Mouse (Mus musculus) lung, adult 2 months (tissue): Measurements from ENCODE around the gene Arpc1b. TPM values are rescaled to one million over a fixed set of nuclear protein-coding genes. Genes with fewer than 3 reads are reported as not detected.
"Not testable (repeated sequence)": the region's sequence is repeated elsewhere in the genome, so short reads cannot be mapped to it uniquely, and the experiment has no call there.

Experiments
- DNase-seq: peaks from one replicate; pipeline ENCODE4 v3.0.0; 2022
- H3K4me1 ChIP-seq: fragments of 200-500 bp; 2 replicates; pipeline ENCODE4 v1.6.1; 2011; ENCODE audit warnings: low read length; ENCODE audit not compliant: control insufficient read depth, insufficient read depth
- H3K4me3 ChIP-seq: fragments of 200-500 bp; replicated peaks from 2 replicates; pipeline ENCODE3; 2011; ENCODE audit warnings: low read depth, mild to moderate bottlenecking, control low read depth, low read length; ENCODE audit errors: extremely low read depth
- CTCF ChIP-seq: fragments of 200-500 bp; IDR thresholded peaks from 2 replicates; pipeline ENCODE4 v1.5.1; 2011; ENCODE audit warnings: mild to moderate bottlenecking, low read length, control low read depth; ENCODE audit not compliant: insufficient read depth
- POLR2A ChIP-seq: fragments of 200-500 bp; IDR thresholded peaks from 2 replicates; pipeline ENCODE4 v1.6.1; 2011; ENCODE audit warnings: low read depth, mild to moderate bottlenecking, control low read depth, low read length, borderline replicate concordance; ENCODE audit errors: extremely low read depth
- WGBS: fragments of 180-500 bp; shearing (Covaris S2); methylation state at CpG from one replicate; pipeline ENCODE4 v1.1.7; 2018; 5-methylcytosine and 5-hydroxymethylcytosine counted together
- polyA plus RNA-seq: library from polyadenylated mRNA; depleted of rRNA; stranded (reverse); fragments of >200 nt; gene quantifications from 2 replicates; pipeline ENCODE4 v1.2.3, GENCODE M21; 2012

The Arpc1b gene
- polyA plus RNA-seq, 1 experiment, result 492 TPM

DNA sequence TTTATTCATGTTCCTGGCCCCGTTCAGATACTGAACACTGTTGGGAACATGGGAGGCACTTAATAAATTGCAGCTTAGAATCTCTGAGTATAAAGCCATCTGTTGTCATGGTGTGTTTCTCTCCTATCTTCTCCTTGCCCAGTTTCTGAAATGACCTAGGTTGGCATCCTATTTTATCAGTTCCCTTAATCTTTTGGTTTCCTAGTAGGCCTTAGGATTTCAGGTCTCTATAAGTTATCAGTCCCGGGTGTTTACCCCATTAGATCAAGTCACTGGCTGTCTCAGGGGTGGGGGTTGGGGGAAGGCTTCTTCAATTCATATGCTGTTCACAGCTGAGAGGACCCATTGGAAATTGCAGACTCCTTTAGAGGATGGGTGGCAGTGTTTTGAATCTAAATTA lies 29.2 kb upstream of the Arpc1b start:
- WGBS, result 47% methylated on average over 2 of the region's 2 CpGs

DNA sequence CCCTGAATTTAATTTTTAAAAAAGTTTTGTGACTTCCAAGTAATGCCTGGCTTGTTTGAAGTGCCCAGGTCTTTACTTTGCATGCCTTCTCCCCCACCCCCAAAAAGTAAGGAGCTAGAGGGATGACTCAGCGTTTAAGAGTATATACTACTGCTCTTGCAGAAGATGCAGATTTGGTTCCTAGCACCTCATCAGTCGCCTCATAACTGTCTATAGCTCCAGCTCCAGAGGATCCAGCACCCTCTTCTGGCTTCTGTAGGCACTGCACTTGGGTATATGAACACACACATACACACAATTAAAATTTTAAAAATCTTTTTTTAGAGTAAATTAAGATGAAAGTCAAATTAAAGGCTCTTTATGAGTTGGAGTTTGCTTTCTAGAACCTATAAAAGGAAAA lies 25.8 kb upstream of the Arpc1b start:
- no peak overlapping the region for H3K4me3 ChIP-seq
- TF ChIP-seq CTCF (no peak), POLR2A (no peak)
- DNase-seq, result no peak
- WGBS, result 99% methylated on average over 2 of the region's 2 CpGs
- peaks cover 9% of the 10 kb centered on the region; the same call in 1 of the 2 replicates for H3K4me1 ChIP-seq

More for the DNA sequence above, 29.2 kb upstream of the Arpc1b start:
- TF ChIP-seq CTCF, result no peak
- TF ChIP-seq POLR2A, result no peak
- Histone ChIP-seq H3K4me1 (peaks cover 9% of the 10 kb centered on the region; the same call in 1 of the 2 replicates), H3K4me3 (no peak overlapping the region)
- DNase-seq, result no peak

DNA sequence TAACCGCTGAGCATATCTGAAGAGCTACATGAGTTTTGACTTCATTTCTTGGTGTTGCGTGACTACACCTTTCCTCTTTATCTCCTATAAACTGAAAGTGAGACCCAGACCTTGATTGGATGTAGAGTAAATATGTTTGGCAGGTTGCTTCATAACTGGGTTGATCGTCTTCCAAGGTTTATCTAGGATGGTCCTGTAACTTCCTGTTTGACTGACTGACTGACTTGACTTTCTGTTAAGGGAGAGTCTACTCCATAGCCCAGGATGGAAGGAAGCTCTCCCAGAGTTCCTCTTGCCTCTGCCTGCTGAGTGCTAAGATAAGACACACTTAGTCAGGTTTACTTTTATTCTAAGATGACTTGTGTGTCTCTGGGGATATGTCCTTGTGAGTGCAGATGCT lies 24.1 kb upstream of the Arpc1b start:
- no peak overlapping the region for H3K4me3 ChIP-seq
- 54% methylated on average over 3 of the region's 3 CpGs for WGBS
- no peak for DNase-seq
- no peak for TF ChIP-seq CTCF
- no peak for TF ChIP-seq POLR2A
- H3K4me1 ChIP-seq, result peaks cover 5% of the 10 kb centered on the region; the same call in 1 of the 2 replicates

DNA sequence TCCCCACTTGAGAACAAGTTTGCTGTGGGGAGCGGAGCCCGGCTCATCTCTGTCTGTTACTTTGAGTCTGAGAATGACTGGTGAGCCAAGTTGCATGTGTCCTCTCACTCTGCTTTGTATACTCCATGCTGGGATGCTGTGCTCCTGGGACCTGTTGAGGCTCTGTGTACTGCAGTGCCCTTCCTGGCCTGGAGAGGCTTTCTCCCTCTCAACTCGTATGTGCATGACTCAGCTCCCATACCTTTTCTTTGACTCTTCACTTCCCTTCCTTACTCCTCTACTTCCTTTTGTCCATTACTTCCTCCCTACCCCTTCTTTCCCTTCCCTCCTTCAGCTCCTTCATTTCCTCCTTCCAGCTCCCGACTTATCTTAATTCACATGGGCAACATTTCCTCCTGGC lies 17.8 kb upstream of the Arpc1b start:
- 75% methylated on average over 4 of the region's 4 CpGs for WGBS
- H3K4me1 ChIP-seq, result no peaks in the 10 kb centered on the region
- DNase-seq, result no peak
- TF ChIP-seq POLR2A (no peak), CTCF (no peak)
- H3K4me3 ChIP-seq, result no peak overlapping the region

DNA sequence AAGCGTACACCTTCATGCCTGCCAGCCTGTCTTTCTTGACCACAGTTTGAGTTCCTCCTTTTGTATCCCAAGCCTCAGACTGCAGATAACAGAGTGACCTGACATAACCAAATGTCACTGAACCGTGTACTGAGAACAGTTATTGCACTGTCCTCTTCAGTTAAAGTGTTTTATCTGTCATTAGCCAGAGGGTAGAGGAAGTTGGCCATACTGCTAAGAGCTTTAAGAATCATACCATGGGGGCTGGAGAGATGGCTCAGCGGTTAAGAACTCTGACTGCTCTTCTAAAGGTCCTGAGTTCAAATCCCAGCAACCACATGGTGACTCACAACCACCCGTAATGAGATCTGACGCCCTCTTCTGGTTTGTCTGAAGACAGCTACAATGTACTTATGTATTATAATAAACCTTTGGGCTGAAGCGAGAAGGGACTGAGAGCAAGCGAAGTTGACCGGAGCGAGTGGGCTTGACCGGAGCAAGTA lies 15.6 kb upstream of the Arpc1b start:
- no peak for DNase-seq
- Histone ChIP-seq H3K4me1 (no peaks in the 10 kb centered on the region), H3K4me3 (no peak overlapping the region)
- TF ChIP-seq CTCF, result no peak
- no peak for TF ChIP-seq POLR2A
- WGBS, result 88% methylated on average over 10 of the region's 10 CpGs

DNA sequence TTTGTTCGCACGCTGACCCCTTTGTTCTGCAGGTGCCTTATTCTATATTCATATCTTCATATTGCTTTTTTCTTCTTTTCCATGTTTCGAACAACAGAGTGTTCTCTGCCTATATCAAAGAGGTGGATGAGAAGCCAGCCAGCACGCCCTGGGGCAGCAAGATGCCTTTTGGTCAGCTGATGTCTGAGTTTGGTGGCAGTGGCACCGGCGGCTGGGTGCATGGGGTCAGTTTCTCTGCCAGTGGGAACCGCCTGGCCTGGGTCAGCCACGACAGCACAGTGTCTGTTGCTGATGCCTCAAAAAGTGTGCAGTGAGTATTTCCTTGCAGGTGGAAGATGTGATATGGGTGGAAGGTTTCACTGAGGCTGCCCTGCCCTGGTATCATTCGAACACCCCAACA lies 13.1 kb upstream of the Arpc1b start:
- DNase-seq, result no peak
- no peaks in the 10 kb centered on the region for H3K4me1 ChIP-seq
- WGBS, result 96% methylated on average over 9 of the region's 9 CpGs
- TF ChIP-seq CTCF, result no peak
- no peak overlapping the region for H3K4me3 ChIP-seq

DNA sequence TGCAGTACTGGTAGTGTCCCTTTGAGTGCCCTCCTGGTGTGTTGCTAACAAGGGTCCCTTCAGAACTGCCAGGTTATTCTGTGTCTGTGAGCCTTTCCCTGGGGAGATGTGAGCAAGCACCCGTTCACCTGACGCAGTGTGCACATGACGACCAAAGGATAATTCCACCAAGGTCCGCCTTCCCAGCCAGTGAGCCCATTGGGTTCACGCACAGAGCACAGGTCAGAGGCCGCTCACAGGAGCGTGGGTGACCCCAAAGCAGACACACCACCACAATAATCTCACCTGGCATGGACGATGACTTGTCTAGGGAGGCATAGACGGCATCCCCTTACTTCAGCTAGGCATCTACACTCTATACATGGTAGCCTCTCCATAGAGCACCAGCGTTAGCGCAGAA lies 12.6 kb upstream of the Arpc1b start:
- 96% methylated on average over 11 of the region's 11 CpGs for WGBS
- H3K4me3 ChIP-seq, H3K4me1 ChIP-seq, DNase-seq: not testable (repeated sequence)

DNA sequence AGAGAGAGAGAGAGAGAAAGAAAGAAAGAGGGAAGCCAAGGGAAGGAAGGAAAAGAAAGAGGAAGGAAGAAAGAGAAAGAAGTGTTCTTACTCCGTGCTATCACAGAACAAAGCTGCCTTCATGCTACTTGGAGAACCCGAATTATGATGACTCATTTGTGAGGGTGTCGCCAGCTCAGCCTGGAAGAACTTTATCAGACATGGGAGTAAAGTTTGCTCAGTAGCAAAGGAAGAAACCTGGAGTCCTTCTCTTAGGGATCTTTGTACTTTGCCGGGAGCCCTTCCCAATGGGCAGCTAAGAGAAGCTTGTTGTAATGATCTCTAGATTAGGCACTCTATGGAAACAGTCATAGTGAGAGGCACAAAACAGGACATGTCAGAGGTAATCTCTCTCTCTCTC lies 11.3 kb upstream of the Arpc1b start:
- 78% methylated on average over 4 of the region's 4 CpGs for WGBS
- no peak for DNase-seq
- TF ChIP-seq CTCF (no peak), POLR2A (no peak)
- Histone ChIP-seq H3K4me3 (no peak overlapping the region), H3K4me1 (no peaks in the 10 kb centered on the region)

DNA sequence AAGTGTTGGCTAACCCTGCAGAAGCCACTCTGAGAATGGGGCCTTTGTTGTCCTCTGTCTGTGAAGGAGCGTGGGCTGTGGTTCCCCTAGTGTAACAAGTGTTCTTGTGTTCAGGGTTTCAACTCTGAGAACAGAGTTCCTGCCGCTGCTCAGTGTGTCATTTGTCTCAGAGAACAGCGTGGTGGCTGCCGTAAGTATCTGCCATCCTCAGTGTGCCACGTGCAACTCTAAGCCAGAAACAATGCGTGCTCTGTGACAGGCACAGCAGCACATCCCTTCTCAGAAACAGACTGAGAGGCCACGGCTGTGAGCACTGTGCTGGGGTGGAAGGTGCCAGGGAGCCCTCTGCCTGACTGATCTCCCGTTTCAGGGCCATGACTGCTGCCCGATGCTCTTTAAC lies 9.7 kb upstream of the Arpc1b start:
- H3K4me3 ChIP-seq, result no peak overlapping the region
- DNase-seq, result no peak
- TF ChIP-seq POLR2A (no peak), CTCF (no peak)
- 86% methylated on average over 9 of the region's 9 CpGs for WGBS
- H3K4me1 ChIP-seq, result no peaks in the 10 kb centered on the region

DNA sequence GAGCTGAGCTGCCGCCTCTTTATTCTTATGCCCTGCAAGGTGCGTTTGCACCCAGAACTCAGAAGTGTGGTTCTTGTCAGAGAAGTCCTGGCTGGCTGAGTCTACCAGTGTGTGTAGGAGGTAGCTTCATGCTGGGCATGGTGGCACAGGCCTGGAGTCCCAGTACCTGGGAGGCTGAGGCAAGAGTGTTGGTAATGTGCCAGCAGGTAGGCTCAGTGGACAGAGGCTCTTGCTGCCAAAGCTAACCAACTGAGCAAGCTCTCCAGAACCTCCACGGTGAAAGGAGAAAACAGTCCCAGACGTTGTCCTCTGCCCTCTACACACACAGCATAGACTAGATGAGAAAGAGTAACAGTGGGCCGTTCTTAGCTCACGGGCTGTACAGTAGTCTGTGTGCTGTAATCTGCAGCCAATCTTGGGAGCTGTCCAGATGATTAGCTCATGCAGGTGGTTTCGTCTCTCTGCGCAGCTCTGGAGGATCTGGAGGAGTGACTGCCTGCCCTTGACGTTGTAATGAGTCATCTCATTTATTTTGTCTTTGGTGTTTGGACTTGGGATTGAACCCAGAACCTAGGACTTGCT lies 8.2 kb upstream of the Arpc1b start:
- DNase-seq, result no peak
- TF ChIP-seq CTCF (no peak), POLR2A (no peak)
- H3K4me1 ChIP-seq, result no peaks in the 10 kb centered on the region
- H3K4me3 ChIP-seq, result no peak overlapping the region
- 79% methylated on average over 9 of the region's 9 CpGs for WGBS

DNA sequence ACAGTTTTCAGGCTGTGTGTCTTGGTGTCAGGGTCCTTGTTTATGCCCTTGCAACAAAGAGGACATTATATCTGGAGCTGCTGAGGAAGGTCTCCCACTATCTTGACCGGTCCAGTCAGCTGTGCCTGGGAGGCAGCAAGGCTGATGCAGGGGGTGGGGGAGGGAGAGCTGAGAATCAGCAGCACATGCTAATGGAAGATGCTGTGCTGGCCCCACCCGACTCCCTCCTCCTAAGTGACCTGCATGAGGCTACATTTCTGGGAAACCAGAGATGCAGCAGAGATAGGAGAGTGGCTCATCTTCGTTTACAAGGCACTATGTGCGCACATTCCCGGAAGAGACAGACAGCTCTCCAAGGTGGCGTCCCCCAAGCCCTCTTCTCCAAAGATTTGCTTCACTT lies 3.6 kb upstream of the Arpc1b start:
- DNase-seq, result no peak
- 85% methylated on average over 6 of the region's 6 CpGs for WGBS
- no peak for TF ChIP-seq CTCF
- no peak for TF ChIP-seq POLR2A

More for the DNA sequence above, 3.6 kb upstream of the Arpc1b start:
- no peaks in the 10 kb centered on the region for H3K4me1 ChIP-seq
- no peak overlapping the region for H3K4me3 ChIP-seq
